Mouse (Mus musculus) NIH3T3 (cell line): ENCODE results near the gene Ier5l.

ENCODE experiments used
- DNase-seq: peaks from one replicate; pipeline ENCODE4 v3.0.0-alpha.2; 2012; ENCODE audit warnings: low read depth

Gene Ier5l

DNA sequence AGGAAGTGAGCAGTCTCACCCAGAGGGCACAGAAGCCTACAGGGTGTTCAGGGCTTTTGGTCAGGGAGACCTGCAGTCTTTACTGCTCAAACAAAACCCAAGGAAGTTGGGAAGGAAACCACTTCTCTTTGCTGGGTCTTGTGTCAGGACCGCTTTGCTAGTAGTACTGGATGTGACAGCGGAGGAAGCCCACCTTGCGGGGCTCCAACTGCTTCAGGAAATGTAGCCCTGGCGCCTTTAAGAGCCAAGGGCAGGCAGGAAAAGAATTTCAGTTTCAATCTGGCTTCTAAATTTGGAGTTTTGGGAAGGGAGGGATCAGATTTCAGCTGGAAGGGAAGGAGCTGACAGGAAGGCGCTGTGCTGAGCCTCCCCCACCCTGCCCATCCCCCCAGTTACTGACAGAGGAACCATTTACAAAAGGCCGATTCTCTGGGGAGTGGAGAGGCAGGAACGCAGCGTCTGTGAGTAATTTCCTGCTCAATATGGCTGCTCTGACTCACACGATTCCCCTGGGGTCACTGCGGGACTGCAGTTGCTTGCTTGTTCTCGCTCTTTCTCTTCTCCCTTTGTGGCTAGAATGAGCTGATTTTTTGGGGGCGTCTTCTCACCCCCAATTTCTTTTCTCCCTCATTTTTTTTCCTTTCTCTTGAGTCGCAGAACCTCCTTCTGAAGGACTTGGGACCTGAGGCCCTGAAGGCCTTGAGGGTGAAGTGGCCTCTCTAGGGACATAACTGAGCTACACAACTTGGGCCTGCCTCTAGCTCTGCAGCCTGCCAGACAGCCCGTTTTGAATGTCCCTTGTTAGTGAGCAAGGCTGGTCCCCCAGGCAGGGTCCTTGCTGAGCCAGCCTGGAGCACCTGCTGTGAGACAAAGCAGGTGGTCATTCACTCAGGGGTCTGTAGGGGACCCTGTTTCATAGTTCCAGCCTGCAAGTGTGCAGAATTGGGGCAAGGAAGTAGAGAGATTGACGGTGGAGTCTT lies 32.2 kb downstream of the Ier5l start:
- peak; percentile 100 for DNase-seq

DNA sequence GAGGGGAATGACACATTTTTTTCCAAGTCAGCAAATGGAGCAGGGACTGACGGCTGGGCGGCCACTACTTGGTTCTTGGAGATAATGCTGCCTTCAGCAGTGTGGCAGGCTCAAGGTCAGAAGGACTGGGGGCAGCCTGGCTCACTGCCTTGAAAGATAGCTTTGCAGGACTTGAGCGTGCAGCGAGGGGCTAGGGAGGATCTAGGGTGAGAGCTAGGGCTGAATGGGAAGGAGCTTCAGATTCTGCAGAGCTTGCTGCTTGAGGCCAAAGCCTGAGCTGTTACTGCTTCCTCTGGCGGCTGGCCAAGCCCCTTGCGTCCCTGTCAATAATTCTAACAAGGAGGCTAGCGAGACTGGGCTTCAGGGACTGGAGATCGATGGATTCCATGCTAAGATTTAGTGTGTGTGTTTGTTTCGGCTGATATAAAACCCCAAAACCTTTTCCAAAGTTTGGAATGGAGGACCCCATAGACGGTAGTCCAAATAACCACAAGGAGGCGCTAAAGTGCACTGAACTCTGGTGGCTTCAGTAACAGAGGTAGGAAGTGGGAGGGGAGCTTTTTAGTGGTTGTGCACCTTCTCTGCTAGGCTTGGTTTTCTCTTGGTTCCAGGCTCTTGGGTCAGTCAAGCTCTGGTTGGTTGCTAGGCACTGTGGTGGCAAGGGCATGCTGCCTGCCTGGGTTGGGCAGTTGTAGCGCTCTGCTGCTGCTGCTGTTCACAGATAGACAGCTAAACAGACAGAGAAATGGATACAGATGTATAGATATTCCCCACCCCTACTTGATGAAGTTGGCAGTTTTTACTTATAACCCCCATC lies 33.1 kb downstream of the Ier5l start:
- DNase-seq, result peak; percentile 95

- DNase-seq, result peak; percentile 75
Observed at GRCm38 (mm10) chr2:30440211-30440700, 33.8 kb downstream of the Ier5l start.

DNA sequence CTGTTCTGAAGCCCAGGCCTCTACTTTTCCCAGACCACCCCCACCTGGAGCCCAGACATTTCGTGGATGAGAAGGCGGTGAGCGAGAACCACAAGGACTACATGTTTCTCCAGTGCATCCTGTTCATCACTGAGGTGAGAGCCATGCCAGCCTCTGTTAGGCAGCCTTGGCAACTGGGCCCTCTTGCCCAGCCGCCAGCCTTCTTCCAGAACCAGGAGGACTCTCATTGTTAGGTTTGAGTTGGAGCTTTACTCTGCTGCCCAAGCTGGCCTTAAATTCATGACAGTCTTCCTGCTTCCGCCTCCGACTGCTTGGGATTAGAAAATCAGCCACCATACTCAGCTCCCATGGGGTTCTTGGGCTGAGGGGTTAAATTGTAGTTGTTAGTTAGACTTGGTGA lies 34.4 kb downstream of the Ier5l start:
- no peak for DNase-seq

- DNase-seq, result no peak
Observed at GRCm38 (mm10) chr2:30437791-30438190, 36.2 kb downstream of the Ier5l start.

DNA sequence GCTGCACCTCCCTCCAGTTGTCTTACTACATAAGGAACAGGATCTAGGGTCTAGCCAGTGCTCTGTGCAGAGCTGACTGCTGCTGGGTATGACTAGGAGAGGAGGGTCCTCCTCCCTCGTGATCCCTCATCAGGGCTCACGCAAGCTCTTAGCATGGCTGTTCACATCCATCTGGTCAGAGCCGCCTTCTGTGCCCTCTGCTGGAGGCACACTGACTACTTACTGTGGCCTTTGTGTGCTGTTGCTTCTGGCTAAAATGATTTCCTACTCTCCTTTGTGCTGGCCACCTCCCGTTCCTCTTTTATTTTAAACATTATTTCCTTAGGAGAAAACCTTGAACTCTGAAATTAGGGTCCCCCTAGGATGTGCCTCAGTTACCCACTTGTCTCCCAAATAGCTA lies 37.2 kb downstream of the Ier5l start:
- DNase-seq, result no peak

- DNase-seq, result peak; percentile 58
Observed at GRCm38 (mm10) chr2:30436156-30436545, 37.9 kb downstream of the Ier5l start.

DNA sequence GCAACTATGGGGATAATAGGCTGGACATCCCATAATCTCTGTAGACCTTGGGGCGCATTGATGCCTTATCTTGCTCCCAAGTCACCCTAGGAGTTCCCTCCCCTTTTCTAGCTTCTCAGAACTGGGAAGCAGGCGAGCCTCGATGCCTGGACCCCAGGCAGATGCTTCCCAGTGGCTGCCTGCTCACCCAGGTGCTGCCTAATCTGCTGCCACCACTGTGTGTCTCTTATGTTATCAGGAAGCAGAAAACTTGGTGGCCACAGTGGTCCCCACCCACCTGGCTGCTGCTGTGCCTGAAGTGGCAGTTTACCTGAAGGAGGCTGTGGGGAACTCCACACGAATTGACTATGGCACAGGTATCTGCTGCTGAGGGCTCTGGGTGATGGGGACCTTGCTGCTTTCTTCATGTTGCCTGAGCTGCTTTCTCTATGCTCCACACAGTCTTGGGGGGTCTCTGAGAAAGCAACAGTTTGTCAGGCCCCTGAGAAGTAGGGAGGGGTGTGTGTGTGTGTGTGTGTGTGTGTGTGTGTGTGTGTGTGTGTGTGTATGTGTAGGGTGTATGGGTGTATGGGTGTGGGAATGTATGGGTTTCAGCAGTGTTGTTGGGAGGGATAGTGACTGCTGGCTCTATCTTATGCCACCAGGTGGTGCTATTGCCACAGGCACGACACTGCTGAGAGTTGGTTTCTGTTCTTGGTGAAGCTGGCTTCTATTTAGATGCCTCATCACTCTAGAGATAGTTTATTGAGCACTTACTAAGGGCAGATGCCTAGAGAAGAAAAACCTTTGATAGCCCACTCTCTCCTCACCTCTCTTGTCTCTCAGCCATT lies 38.5 kb downstream of the Ier5l start:
- DNase-seq, result peak; percentile 89

- no peak for DNase-seq
Observed at GRCm38 (mm10) chr2:30429156-30429555, 44.9 kb downstream of the Ier5l start.
